Mouse (Mus musculus) T-cell, adult 2 months (primary cell): ENCODE measurements around the gene Serpine2.

ENCODE experiments used
- DNase-seq: peaks from one replicate; pipeline ENCODE4 v3.0.0; 2022; ENCODE audit warnings: low spot score

Serpine2 gene

GRCm38 (mm10) chr1:79809447-79809846 is 51.5 kb downstream of the Serpine2 start:
- no peak for DNase-seq

- no peak for DNase-seq
Observed at GRCm38 (mm10) chr1:79806865-79807264, 54.1 kb downstream of the Serpine2 start.

GRCm38 (mm10) chr1:79803614-79804013 is 57.4 kb downstream of the Serpine2 start:
- no peak for DNase-seq

- DNase-seq: no peak
Observed at GRCm38 (mm10) chr1:79802858-79803427, 58.0 kb downstream of the Serpine2 start.

- no peak for DNase-seq
Observed at GRCm38 (mm10) chr1:79797084-79797483, 63.9 kb downstream of the Serpine2 start.

- no peak for DNase-seq
Observed at GRCm38 (mm10) chr1:79786267-79786927, 74.6 kb downstream of the Serpine2 start.

GRCm38 (mm10) chr1:79782433-79782832 is 78.5 kb downstream of the Serpine2 start:
- peak; percentile 6 for DNase-seq

- no peak for DNase-seq
Observed at GRCm38 (mm10) chr1:79778011-79778410, 83.0 kb downstream of the Serpine2 start.

- peak; percentile 96 for DNase-seq
Observed at GRCm38 (mm10) chr1:79775927-79776458, 85.0 kb downstream of the Serpine2 start, which contains the start of the genes Mrpl44 and Wdfy1. Mrpl44 (plus strand) TSS chr1:79776018. Wdfy1 (minus strand) TSS chr1:79776143.

- DNase-seq: no peak
Observed at GRCm38 (mm10) chr1:79774164-79774780, 86.7 kb downstream of the Serpine2 start.

- no peak for DNase-seq
Observed at GRCm38 (mm10) chr1:79768231-79768630, 92.7 kb downstream of the Serpine2 start.

- DNase-seq: no peak
Observed at GRCm38 (mm10) chr1:79764483-79764882, 96.5 kb downstream of the Serpine2 start.

- no peak for DNase-seq
Observed at GRCm38 (mm10) chr1:79764031-79764430, 96.9 kb downstream of the Serpine2 start.

- DNase-seq: no peak
Observed at GRCm38 (mm10) chr1:79762282-79763250, 98.4 kb downstream of the Serpine2 start.

- no peak for DNase-seq
Observed at GRCm38 (mm10) chr1:79761917-79762271, 99.1 kb downstream of the Serpine2 start.

- DNase-seq: peak; percentile 77
Observed at GRCm38 (mm10) chr1:79761106-79761916, 99.7 kb downstream of the Serpine2 start.

- no peak for DNase-seq
Observed at GRCm38 (mm10) chr1:79760656-79761055, 100.3 kb downstream of the Serpine2 start.

- DNase-seq: no peak
Observed at GRCm38 (mm10) chr1:79759436-79759972, 101.5 kb downstream of the Serpine2 start.

GRCm38 (mm10) chr1:79759006-79759405 is 102.0 kb downstream of the Serpine2 start:
- DNase-seq: no peak

- no peak for DNase-seq
Observed at GRCm38 (mm10) chr1:79757597-79757996, 103.4 kb downstream of the Serpine2 start.

- DNase-seq: no peak
Observed at GRCm38 (mm10) chr1:79757161-79757560, 103.8 kb downstream of the Serpine2 start.
